Mouse (Mus musculus) colon, adult 2 months (tissue): Measurements from ENCODE around the gene Fbxl17. TPM values are rescaled to one million over a fixed set of nuclear protein-coding genes. Genes with fewer than 3 reads are reported as not detected.

ENCODE experiments used
- polyA plus RNA-seq: library from polyadenylated mRNA; depleted of rRNA; stranded (reverse); fragments of >200 nt; gene quantifications from 2 replicates; pipeline ENCODE4 v1.2.3, GENCODE M21; 2012; rRNA removed

The Fbxl17 gene
- polyA plus RNA-seq: 7.2 and 7.5 TPM in 2 replicates

GRCm38 (mm10) chr17:63499636-63500155, at the start of gene Fbxl17:
Gene Fbxl17, minus strand, starts transcription at chr17:63500017.

